Mouse (Mus musculus) right cerebral cortex, postnatal 14 days (tissue): Measurements from ENCODE around the gene Mbd3.

Source experiments
- DNase-seq: peaks from one replicate; pipeline ENCODE4 v3.0.0; 2022

The Mbd3 gene

DNA sequence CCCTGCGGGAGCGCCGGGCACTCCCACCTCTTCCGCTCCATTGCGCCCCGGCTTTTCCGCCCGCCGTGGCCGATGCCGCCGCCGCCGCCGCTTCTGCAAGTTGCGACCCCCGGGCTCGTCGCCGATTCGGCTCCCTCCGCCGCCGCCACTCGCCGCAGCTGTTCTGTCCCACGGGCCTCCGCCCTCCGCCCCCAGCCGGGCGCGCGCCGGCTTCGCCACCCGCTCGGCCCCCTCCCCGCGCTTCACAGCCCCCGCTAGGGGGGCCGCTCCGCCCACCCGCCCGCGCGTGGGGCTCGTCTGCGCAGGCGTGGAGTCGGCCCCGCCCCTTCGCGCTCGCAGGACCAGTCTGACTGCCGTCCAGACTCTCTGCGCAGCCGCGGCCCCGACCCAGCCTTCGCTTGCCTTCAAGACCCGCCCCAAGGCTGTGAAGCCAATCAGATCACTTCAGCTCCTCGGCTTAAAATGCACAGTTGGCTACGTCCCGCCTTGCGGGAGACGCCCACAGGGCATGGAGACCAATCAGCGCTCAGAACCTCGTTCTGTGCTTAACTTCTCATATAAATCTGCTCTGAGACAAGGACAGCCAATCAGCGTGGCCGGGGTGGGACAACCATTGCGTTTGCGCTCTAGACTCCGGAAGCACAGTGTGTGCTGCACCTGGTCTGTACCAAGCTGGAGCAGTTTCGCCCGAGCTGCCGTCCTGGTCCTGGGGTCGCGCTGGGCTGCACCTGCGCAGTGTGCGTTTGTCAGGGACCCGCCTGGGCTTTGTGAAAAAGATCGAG is at the start of gene Mbd3:
TSS of gene Mbd3 (minus strand) at position 360 of the 782 bp plus-strand sequence.
- DNase-seq, result peak; percentile 99

DNA sequence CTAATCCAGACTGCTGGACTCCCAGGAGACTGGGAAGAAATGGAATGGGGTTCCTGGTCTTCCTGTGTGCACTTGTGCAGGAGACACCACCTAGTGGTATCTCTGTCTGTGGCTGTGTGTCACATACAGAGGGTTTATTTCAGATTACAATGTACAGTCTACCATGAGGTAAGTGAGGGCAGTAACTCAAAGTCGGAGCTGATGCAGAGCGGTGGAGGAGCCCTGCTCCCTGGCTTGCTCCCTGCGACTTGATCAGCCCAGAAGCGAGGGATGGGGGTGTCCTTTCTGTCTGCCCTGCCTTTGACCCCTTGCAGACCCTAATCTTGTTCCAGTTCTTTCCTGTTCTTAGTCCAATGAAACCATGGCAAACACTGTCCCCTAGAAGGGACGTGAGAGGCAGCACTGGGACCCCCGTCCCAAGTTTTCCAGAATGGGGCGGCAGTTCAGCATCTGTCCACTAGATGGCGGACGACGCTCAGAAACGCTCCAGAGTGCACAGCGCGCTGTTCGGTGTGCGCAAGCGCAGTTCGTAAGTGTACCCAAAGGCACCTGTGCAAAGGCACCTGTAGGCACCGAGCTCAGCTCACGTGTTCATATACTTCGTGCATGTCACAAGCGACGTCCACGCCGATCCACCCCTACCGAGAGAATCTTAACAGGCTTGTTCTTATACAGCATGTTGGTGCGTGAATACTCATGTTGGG is 46.7 kb upstream of the Mbd3 start:
- peak; percentile 83 for DNase-seq

DNA sequence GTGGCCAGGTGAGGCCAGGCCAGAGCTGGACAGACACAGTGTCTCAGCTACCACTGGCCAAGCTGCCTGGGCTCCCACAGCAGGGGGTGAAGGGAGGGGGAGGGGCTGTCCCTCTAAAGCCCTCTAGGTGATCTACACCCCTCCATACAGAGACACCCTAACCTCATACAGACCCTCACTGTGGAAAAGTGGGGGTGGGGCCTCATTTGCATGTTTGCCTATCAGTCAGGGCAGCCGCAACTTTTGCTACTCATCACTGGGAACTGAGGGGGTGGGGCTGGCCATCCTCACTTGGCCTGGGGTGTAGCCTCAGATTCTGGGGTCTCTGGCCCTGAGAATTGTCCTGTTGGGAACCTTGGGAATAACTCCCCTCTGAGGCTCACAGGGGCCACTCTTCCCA is 45.7 kb upstream of the Mbd3 start:
- no peak for DNase-seq

DNA sequence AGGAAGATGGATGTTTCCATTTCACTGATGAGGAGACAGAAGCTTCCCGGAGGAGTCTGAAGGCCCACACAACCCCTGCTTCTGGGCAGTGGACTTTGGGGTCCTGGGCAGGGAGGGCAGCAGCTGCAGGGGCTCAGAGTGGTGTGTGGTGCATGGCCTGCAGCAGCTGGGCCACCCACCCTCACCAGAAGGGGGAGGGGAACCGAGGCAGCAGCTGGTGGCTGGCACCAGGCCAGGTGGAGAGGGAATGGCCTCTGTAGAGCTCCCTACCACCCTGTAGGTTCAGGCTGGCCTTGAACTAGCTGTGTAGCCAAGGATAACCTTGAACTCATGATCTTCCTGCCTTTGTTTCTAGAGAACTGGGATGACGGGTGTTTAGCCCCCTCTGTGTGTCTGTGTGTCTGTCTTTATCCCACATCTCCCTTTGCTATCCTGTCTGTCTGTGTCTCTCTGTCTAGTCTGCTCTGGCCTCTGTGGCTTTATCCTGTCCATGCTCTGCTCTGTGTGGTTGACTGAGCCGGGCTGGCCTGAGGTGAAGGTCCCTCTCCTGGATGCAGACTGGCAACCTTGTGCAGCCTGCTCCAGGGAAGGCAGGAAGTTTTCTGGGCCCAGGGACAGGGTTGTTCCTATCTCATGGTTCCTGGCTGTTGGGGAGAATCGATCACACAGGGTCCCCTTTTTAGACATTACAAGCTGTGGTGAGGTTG is 45.1 kb upstream of the Mbd3 start:
- no peak for DNase-seq

DNA sequence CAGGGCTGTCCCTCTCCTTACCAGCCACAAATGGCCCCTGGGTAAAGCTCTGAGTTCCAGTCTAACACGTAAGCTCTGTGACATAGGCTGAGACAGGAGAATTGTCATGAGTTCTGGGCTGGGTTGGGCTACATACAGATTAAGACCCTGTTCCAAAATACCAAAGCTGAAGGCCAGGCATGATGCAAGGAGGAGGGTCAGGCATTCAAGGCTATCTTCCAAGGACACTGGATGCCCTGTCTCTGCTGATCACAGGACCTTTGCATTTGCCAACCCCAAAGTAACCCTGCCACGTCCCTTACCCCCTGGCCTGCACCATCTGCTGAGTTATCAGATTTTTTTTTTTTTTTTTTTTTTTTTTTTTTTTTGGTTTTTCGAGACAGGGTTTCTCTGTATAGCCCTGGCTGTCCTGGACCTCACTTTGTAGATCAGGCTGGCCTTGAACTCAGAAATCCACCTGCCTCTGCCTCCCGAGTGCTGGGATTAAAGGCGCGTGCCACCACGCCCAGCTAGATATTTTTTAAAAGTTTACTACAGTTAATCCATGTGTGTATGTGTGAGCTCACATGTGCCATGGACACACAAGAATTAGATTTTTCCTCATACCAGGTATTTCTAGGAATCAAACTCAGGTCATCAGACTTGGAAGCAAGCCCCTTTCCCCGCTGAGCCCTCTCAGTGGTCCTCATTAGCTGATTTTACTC is 44.4 kb upstream of the Mbd3 start:
- no peak for DNase-seq

DNA sequence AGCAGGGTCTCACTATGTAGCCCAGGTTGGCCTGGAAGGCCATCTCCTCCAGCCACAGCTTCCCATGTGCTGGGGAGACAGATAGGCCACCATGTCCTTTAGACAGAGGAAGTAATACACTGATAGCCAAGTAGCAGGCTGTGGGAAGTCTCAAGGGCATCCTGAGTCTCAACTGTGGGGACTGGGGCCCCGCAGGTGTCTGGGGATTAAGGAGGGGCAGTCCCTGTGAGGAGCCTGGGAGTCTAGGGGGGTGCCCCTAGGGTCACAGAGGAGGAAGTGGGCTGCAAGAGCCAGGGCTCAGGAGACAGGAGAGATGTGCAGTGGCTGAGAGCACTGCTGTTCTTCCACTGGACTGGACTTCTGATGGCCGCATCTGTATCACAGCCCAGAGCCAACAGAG is 43.6 kb upstream of the Mbd3 start:
- DNase-seq, result no peak

DNA sequence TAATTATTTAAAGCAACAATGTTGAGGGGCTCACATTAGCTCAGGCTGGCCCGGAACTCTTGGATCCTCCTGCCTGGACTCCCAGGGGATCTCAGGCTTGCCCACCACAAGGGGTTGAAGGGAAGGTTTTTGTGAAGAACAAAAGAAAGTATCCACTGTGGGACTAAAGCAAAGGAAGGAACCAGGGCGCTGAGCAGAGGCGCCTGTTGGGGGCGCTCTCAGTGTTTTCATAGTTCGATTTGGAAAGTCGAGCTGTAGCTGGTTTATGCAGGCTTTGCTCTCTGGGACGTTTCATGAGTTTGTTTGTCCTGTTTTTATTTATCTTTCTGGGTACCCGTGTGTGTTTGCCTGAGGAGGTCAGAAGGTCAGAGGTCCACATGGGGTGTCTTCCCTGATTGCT is 42.2 kb upstream of the Mbd3 start:
- no peak for DNase-seq

DNA sequence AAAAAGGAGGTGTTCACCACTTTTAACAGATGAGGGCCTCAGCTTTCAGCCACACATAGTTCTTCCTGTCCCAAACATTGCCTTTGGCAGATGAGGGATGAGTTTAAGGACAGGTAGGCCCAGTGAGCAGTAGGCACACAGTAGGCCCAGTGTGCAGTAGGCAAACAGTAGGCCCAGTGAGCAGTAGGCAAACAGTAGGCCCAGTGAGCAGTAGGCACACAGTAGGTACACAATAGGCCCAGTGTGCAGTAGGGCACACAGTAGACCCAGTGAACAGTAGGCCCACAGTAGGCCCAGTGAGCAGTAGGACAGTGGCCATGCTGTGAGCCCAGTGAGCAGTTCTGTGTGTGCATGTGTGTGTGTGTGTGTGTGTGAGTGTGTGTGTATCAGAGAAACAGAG is 40.7 kb upstream of the Mbd3 start:
- DNase-seq, result no peak

DNA sequence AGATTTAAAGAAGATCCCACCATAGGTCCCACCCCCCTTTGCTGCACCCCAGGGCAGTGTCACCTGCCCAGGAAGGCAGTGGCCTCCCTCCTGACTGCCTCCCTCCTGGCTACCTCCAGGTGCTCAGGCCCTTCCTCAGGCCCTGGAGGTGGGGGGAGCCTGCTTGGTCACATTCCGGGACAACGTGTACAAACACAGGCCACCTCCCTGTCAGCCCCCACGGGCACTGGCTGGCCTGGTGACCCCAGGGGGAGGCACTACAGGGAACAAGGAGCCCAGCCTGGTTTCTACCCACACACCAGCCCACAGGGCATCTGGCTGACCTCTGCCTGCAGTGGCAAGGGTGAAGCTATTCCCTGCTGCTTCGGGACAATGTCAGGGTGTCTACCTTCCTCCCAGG is 38.6 kb upstream of the Mbd3 start:
- DNase-seq, result no peak

DNA sequence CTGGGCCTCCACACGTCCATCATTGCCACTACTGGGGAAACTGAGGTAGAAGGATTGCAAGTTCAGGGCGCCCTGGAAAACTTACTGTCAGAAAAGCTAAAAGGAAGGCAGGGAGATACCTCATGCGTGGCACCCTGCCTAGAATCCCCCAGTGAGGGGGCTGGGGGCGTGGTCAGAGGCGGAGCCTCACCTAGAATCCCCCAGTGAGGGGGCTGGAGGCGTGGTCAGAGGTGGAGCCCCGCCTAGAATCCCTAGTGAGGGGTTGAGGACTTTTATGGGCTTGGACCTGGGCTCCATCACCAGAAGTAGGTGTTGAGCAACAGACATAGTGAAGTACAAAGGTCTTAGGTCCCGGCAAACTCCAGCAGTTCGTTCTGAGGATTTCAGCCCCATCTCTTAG is 36.9 kb upstream of the Mbd3 start:
- no peak for DNase-seq

DNA sequence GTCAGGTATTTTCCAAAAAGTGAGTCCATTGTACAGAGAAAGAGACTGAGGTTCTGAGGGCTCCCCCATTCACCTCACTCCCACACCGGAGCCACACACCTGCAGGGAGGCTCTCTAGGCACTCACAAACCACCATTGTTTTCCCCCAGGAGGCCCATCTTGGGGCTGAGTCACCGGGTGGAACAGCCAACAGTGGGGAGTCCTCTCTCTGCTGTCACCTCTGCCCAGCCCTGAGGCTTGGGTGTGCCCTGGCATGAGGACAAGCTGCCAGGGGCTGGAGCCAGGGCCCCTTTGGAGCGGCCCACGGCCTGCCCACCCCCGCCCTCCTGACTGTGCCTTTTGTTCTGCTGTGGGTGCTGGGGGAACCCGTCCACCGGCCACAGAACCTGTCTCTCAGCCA is 36.4 kb upstream of the Mbd3 start:
- DNase-seq, result no peak

DNA sequence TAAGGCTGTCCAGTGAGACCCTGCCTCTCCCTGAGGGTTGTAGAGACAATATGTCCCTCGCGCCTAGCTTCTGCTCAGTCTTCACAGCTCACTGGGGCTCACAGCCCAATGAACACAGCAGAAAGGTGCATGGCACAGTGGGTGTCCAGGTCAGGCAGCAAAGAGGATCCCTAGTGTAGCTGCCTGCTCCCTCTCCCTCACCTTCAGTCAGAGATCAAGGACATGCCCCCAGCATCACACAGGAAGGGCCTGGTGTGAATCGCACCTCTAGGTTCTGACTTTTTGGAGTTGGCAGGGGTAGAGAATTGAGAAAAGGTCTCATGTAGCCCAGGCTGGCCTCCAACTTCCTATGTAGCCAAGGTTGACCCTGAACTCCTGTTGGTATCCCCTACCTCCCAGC is 35.5 kb upstream of the Mbd3 start:
- no peak for DNase-seq

DNA sequence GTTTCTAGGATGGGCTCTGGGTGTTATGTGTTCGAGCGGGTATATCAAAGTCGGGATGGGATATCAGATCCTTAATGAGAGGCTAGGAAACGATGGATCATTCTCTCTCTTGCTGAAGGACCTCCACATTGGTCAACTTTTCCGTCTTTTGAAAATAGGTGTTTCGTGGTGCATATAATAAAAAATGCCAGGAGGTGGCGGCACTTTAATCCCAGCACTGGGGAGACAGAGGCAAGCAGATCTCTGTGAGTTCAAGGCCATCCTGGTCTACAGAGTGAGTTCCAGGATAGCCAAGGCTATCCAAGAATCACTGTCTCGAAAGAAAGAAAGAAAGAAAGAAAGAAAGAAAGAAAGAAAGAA is 34.9 kb upstream of the Mbd3 start:
- no peak for DNase-seq

DNA sequence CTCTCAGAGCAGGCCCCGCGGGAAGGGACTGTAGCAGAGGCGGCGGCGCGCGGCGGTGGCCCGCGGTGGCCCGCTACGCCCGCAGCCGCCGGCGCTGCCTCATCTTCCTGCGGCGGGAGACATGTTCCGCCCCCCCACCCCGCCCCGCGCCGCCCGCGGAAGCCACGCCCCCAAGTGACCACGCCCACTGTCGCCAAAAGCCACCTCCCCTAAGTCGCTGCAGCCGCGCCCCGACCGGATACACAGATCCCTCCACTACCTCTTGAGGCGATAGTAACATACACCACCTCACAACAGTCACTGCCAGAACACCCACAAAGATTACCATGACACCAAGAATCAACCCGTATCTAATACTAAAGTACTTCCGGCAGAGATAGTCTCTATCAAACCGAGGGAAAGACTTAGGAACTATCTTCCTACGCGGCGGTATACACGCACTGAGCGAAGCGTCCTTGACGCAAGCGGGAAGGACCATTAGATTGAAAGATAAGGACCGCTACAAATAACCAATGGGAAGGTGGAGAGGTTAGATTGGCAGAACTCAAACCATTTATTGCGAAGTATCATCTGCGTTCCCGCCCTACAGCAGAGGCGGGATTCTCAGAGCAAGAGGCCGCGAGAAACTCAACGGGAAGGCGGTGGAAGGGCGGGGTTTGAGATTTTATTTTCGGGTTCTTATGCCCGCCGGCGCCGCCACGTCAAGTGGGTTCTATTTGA is 34.3 kb upstream of the Mbd3 start, which contains the start of gene Tcf3:
TSS of gene Tcf3 (minus strand) at position 135 of the 720 bp plus-strand sequence.
- peak; percentile 93 for DNase-seq

DNA sequence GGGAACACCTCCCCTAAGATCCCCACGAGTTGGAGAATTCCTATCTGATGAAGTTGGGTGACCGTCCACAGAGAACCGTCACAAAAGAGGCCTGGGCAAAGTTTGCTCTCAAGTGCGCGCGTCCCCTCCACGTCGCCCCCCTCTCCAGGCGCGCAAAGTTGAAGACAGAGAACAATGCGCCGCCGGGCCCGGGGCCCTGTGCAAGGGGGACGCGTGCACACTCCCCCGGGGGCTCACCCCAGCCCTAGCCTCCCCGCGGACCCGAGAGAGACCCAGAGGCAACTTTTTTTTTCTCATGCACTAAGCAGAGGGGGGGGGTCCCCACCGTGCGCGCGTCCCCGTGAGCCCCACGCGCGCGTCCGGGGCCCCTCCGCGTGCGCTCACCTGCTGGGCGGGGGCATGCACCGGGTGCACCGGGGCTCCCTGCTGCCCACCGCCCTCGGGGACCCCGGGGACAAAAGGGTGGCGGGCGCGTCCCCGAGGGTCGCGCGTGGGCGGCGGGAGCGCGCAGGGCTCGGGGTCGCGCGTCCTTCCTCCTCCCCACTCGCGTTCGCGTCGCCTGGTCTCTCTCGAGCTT is 33.7 kb upstream of the Mbd3 start:
- peak; percentile 24 for DNase-seq

DNA sequence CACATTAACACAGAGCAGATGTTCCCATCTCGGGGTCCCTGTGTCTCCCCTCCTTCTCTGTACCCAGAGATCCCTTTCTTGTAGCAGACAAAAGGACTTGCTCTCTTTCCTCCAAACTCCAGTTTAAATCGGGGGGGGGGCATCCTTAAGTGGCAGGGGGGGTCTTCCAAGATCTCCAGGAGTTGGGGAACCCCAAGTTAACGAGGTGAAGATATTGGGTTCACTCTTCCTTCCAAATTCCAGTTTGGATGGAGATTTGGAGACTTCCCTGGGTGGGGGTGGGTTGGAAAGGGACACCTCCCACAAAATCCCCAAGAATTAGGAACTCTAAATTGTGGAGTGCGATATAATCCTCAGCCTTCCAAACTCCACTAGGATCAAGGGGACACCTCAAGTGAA is 33.0 kb upstream of the Mbd3 start:
- DNase-seq, result no peak

DNA sequence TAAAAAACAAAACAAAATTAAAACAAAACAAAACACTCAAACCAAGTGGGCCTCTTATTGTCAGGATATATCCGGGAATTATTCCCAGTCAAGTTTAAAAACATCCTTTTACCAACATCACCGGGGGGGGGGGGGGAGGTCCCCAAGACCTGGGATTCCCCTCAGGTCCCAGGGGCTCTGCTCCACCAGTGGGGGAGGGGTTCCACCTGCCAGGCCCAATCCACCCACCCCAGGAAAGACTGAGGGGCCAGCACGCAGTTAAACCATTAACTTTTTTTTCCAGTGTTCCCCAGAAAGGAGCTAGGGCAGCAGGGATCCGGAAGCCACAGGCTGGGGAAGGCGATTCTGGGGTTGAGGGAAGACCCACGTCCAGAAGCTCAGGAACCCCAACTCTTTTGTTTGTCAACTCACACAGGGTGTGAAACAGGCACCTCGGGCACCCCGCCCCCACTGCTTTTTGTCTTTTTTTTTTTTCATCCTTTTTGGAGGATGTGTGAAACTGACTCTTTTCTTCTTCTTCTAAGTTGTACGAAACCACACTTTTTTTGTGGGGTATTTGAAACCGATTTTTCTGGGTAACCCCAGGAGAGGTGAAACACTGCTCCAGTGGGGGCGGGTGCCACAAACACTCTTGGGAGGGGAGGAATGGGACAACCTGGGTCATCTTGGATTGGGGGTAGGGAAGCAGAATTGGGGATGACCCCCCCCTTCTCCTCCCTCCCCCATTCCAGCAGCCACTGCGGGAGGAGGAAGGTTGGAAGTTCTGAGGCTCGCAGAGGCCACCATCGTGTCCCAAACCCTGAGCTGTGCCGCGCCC is 32.4 kb upstream of the Mbd3 start:
- peak; percentile 8 for DNase-seq

DNA sequence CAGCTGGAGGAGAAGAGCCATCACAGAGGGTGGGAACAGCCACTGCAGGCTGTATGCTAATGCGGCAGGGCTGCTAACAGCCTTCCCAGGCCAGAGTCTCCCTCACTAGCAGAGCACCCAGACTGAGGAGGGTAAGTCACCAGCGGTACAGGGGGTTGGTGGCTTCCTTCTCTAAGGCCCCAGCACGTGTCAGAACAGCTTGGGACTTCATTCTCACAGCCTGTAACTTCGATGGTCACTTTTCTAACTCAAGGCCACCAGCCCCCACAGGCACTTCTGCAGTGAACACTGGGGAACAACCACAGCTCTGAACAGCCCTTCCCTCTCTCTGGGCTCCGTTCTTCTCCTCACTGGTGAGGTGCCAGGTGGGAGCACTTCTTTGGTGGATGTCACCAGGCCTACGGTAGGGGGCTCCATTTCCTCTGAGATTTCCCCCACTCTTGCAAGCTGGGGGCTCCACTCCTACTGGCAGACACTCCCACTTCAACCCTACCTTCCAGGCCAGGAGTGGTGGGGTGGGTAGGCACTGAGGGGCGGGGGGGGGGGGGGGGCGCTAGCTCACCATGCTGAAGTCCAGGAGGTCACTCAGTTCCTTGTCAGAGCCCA is 31.1 kb upstream of the Mbd3 start:
- no peak for DNase-seq

DNA sequence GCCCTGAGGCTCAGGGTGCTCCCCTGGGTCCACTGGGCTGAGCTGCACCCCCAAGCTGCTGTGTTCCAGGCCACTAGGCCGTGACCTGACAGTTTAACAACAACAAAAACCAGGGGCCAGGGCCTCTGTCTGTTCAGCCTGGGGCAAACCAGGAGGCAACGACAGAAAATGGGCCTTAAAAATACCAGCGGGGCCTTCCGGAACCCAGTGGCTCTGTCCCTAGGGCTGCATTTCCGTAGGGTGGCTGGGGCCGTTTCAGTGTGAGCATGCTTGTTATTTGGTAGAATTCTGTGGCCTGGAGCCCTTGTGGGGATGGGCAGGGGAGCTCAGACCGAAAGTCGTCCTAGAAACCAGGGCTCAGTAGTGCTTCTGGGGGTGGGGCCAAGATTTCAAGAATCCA is 30.4 kb upstream of the Mbd3 start:
- no peak for DNase-seq

DNA sequence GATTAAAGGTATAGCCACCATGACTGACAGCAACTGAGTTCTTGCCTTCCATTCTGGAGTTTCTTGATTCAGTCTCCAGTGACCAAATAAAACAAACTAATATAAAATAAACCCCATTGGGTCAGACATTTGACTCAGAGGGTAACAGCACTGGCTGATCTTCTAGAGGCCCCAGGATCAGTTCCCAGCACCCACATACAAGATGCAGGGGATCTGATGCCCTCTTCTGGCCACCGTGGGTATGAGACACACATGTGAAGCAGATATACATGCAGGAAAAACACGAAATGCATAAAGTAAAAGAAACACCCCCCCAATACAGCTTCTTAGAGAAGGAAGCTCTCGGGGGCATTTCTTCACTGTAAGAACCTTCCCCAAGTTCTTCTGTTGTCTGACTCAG is 25.7 kb upstream of the Mbd3 start:
- DNase-seq, result no peak

DNA sequence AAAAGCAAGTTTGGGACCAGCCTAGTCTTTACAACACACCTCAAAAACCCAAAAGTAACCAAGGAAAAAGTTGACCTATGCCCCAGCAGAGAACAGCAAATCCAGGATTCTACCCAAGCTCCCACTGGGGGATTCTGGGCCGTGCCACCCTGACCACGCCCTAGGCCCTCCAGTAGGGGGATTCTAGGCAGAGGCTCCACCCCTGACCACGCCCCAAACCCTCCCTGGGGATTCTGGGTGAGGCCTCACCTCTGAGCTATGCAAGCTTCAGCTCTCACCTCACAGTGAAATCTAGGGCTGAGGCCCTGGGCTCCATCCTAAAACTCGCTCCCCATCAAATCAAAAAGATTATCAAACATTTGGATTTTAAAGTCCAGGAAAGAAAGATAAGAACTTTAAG is 24.2 kb upstream of the Mbd3 start:
- DNase-seq, result no peak
